Mouse (Mus musculus) adrenal gland, adult 8-10 months (tissue): ENCODE measurements at regions not wholly inside any gene's neighbourhood (a gene's known extent, or its start where the extent isn't known, plus 50 kb on each side); places are given as distances from the start of the nearest gene placed in this dataset.
"Not testable (repeated sequence)": the region's sequence is repeated elsewhere in the genome, so short reads cannot be mapped to it uniquely, and the experiment has no call there.

Source experiments
- DNase-seq: peaks from one replicate; pipeline ENCODE4 v3.0.0; 2022

GRCm38 (mm10) chr13:70012123-70012522 lies 209.9 kb downstream of the Med10 start:
- DNase-seq: no peak

- DNase-seq: no peak
These were observed 213.0 kb downstream of the Med10 start for GRCm38 (mm10) chr13:70015183-70015582.

GRCm38 (mm10) chr13:70017535-70017934 lies 215.3 kb downstream of the Med10 start:
- DNase-seq: no peak

GRCm38 (mm10) chr13:70019999-70020838 lies 218.0 kb downstream of the Med10 start:
- DNase-seq: no peak

GRCm38 (mm10) chr13:70033249-70033648 lies 231.1 kb downstream of the Med10 start:
- no peak for DNase-seq

- DNase-seq: no peak
These were observed 231.6 kb downstream of the Med10 start for GRCm38 (mm10) chr13:70033763-70034162.

- DNase-seq: no peak
These were observed 235.9 kb downstream of the Med10 start for GRCm38 (mm10) chr13:70037985-70038667.

- no peak for DNase-seq
These were observed 255.7 kb downstream of the Med10 start for GRCm38 (mm10) chr13:70057920-70058319.

GRCm38 (mm10) chr13:70061363-70061945 lies 259.3 kb downstream of the Med10 start:
- no peak for DNase-seq

GRCm38 (mm10) chr13:70073655-70074054 lies 271.5 kb downstream of the Med10 start:
- DNase-seq: no peak

GRCm38 (mm10) chr13:70075353-70075752 lies 273.2 kb downstream of the Med10 start:
- DNase-seq: no peak

- no peak for DNase-seq
These were observed 278.9 kb downstream of the Med10 start for GRCm38 (mm10) chr13:70081108-70081507.

- DNase-seq: no peak
These were observed 290.7 kb downstream of the Med10 start for GRCm38 (mm10) chr13:70092886-70093285.

- DNase-seq: no peak
These were observed 291.8 kb downstream of the Med10 start for GRCm38 (mm10) chr13:70093970-70094369.

GRCm38 (mm10) chr13:70096430-70097301 lies 294.5 kb downstream of the Med10 start:
- DNase-seq: no peak

GRCm38 (mm10) chr13:70100091-70100490 lies 297.9 kb downstream of the Med10 start:
- DNase-seq: not testable (repeated sequence)

- no peak for DNase-seq
These were observed 300.8 kb downstream of the Med10 start for GRCm38 (mm10) chr13:70103021-70103420.

GRCm38 (mm10) chr13:70103491-70103890 lies 301.3 kb downstream of the Med10 start:
- DNase-seq: not testable (repeated sequence)

GRCm38 (mm10) chr13:70103903-70104302 lies 301.7 kb downstream of the Med10 start:
- no peak for DNase-seq

GRCm38 (mm10) chr13:70115576-70115975 lies 313.4 kb downstream of the Med10 start:
- no peak for DNase-seq

- DNase-seq: no peak
These were observed 322.8 kb downstream of the Med10 start for GRCm38 (mm10) chr13:70124860-70125545.

- DNase-seq: no peak
These were observed 325.1 kb downstream of the Med10 start for GRCm38 (mm10) chr13:70127310-70127709.
